Mouse (Mus musculus): ENCODE measurements around the gene Tmem108.

Tmem108 gene

DNA sequence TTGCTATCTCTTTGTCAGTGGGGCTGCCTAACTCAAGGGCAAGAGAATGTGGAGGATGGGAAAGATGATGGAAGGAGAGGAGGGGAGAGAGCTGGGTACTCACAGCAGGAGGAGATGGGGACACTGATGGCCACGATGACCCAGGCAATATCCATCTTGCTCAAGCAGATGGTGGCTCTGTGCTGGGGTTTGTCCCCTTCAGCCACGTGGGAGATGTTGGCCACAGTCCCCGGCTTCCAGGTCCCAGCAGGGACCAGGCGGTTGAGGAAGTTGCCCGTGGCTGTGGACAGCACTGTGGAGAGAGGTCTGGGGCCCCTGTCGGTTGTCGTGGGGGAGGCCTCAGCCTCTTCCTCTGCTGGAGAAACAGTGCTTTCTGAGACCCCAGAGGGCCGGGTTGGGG, 262.9 kb downstream of the Tmem108 start:
- no peak for DNase-seq (ENCODE audit: low read depth, low spot score)

DNA sequence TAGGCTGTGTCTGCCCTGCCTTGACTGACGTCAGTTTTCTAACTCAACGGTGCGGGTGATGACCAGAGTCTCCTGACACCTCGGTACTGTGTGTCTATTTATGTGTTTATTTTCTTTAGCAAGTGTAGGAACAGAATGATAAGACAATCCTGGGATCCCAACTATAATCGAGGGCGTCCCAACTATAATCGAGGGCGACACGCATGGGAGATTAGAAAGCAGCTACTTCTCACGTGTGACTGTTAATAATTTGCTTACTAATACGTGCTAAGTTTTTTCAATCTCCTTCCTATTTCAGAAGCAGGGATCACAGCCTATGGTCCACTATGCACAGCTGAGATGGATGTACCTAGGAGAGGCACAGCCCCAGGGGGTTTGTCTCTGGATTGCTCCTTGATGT, 266.2 kb downstream of the Tmem108 start:
- DNase-seq (ENCODE audit: low read depth, low spot score) = no peak

DNA sequence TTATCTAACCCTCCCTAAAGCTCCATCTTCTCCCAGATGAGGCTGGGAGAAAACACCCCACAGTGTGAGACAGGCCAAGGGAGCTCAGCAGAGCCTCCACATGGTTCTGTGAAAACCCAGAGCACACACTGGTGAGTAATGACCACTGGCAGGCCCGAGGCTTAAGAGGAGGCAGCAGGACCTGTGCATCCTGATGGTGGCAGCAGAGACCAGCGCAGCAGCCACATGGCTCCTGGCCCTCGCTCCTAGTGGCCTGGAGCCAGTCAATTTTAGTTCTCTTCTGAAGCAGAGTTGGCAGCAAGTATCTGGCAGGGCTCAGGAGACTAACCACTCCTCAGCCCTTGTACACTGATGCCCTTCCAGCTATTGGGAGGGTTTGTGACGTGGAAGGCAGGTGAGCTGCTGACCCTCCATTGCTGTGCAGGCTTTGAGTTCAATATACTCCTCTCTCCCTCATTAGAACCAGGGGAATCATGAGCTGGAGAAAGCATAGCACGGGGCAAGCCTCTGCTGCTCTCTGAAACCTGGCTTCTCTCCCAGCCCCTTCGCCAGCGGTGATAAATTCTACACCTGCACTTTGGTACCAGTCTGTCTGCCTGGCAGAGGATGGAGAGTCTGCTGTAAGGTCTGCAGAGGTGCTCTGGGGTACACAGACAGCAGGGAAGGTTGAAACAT, 267.2 kb downstream of the Tmem108 start:
- DNase-seq (ENCODE audit: low read depth, low spot score) = peak; percentile 47

DNA sequence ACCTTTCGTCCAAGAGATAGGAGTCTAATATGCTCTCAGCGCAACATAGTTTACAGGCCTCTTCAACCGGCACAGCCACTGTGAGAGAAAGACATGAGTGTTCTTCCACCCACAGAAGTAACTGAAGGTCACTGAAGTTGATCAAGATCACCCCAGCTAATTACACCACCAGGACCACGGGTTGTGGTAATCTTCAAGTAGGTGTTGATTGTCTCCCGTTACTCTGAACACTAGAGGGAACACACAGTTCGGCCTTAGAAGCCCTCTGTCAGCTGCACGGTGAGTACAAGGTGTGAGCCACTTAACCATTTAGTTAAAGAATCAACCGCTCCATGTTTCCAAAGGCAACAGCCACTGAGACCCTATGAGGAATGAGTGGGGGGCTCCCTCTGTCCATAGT, 269.7 kb downstream of the Tmem108 start:
- no peak for DNase-seq (ENCODE audit: low read depth, low spot score)

DNA sequence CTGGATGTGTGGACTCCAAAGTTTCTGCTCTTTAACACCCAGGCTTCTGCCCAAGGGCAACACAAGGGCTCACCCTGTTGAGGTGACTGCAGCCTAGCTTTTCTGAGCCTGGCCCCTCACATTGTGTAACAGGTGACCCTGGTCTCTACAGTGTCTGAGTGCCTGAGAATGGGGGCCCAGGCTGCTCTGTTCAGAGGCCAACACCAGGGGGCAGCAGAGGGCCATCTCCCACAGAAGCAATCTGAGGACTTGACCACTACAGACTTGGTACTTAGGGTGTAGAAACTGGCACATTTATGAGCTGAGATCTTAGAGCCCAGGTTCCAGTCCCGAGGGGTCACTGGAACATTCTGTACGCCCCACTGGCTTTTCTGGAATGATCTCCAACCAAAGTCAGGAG, 271.2 kb downstream of the Tmem108 start:
- DNase-seq (ENCODE audit: low read depth, low spot score) = peak; percentile 41

DNA sequence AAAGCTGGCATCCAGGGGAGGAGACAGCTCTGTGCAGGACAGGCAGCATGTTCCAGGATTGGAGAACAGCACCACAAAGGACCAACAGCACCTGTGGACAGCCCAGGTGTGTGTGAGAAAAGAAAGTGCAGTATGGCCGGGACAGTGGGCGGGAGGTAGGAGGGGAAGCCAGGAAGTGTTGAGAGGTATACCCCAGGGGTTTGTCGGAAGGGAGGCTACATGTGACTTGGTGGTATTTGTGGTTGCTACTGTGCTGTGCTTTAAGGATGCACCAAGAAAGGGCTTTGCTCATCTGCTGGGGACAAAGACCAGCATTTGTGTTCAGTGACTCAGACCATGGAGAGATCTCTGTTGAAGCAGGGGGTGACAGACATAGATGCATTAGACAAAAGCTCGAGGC, 271.8 kb downstream of the Tmem108 start:
- DNase-seq (ENCODE audit: low read depth, low spot score) = no peak

DNA sequence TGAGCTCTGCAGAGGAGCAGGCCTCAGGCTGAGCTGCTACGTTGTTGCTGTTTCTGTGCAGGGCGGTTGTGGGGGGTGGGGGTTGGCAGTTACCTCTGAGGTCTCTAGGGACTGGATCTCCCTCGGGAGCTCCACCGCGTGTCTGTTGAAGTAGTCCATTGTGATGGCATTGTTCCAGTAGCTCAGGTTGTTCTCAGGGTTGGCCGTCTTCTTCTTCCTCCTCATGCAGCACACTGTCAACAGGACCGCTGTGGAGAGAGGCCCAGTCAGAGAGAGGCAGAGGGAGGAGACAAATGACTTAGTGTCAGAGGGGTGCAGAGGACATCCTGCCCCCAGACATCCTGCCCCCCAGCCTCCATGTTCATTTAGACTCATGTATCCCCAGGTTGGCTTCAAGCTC, 272.5 kb downstream of the Tmem108 start:
- DNase-seq (ENCODE audit: low read depth, low spot score) = no peak

DNA sequence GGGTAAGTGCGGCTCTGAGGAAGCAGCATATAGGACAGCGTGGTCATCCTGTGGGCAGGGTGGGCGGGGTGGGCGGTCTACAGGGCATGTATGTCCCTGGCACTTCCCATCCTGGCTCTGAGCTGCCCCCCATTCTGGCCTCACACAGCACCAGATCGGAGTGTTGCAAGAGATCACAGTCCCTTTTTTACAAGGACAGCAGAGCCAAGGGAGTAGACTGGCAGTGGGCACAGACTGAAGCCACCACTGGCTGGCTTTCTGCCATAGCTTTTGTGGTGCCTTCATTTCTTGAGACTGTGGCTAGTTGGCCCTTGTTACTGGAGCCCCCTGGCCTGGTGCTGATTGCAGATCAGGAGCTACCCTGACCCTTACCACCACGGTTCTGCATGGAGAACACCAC, 275.4 kb downstream of the Tmem108 start:
- no peak for DNase-seq (ENCODE audit: low read depth, low spot score)

DNA sequence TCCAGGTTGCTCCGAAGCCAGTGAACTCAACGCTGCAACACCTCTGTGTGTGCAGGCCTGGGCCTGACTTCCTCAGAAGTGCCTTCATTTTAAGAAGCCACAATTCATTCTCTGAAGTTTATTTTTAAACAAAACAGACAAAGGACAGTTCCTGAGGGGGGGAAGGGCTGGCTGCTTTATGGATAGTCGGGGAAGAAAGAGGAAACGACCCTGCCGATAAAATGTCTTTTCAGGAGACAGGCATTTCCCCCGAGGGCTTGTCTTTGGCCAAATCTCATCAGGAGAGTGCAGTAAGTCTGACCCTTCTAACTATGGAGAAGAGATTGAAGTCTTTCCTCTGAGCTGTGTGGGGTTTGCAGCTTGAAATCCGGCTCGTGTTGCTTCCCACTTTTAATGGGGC, 276.0 kb downstream of the Tmem108 start:
- DNase-seq (ENCODE audit: low read depth, low spot score) = no peak

DNA sequence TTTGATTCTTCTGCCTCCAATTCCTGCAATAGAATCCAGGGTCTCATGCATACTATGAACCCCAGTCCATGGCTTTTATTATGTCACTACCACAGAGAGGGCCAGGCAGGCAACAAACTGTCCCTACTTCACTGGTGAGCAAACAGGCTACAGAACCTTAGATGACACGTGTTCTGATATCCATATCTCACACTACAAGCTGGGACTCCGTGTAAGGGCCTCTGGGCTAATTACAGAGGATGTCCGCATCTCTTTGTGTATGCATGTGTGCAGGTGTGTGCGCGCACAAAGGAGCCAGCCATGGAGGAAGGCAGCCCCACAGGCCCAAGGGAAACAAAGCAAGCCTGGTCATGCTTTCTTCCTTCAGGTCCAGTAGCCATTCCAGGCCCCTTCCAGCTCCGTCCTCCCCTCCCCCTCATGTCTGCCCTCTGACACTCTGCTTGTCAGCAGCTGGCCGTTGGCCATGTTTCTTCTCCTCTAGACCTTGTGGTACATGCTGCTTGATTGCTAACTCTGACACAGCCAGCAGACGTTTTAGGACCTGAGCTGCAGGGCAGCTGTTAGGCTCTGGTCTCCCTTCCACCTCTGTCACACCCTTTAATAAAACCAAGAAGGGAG, 280.9 kb downstream of the Tmem108 start:
- no peak for DNase-seq (ENCODE audit: low read depth, low spot score)

DNA sequence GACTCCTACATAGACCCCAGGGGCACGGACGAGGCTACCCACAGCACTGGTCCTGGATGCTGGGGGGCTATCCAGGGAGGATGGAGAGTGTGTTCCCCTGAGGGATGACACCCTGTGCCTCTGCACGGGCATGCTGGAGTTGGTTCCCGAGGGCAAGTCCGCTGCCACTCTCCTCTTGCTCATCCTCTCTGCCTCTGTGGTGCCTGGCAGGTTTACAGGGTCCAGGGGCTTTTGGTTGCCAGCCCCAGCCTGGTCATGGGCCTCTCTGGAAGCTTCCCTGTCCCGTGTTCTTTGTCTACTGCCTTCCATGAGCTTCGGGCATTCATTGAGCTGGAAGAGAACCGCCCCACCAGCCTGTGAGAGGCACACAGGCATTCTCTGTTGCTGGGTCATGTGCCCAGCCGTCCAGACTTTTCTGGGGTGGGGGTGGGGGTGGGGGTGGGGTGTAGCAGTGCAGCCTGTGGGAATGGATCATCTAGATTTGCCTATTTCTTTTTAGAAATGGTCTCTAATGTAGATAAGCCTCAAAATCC, 281.5 kb downstream of the Tmem108 start, which contains the start of gene Bfsp2:
Gene Bfsp2 (minus strand): TSS at position 377 of the 533 bp plus-strand sequence.
- DNase-seq (ENCODE audit: low read depth, low spot score) = no peak

DNA sequence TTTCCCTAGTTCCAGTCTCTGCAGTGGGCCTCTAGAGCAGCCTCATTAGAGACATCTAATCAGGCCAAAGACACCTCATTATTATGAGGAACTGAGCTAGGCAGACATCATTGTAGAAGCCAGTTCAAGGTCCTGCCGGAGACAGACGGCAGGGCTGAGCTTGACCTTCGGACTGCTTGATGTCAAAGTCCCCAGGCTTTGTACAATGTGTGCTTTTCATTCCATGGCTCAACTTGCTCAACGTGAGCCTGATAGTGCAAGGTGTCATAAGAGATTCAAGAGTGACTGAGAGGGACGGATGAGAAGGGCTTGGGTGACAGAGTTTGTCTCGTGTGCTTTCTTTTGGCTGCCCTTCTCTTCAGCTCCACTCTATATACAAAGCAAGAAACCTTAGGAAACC, 286.2 kb downstream of the Tmem108 start:
- no peak for DNase-seq (ENCODE audit: low read depth, low spot score)

DNA sequence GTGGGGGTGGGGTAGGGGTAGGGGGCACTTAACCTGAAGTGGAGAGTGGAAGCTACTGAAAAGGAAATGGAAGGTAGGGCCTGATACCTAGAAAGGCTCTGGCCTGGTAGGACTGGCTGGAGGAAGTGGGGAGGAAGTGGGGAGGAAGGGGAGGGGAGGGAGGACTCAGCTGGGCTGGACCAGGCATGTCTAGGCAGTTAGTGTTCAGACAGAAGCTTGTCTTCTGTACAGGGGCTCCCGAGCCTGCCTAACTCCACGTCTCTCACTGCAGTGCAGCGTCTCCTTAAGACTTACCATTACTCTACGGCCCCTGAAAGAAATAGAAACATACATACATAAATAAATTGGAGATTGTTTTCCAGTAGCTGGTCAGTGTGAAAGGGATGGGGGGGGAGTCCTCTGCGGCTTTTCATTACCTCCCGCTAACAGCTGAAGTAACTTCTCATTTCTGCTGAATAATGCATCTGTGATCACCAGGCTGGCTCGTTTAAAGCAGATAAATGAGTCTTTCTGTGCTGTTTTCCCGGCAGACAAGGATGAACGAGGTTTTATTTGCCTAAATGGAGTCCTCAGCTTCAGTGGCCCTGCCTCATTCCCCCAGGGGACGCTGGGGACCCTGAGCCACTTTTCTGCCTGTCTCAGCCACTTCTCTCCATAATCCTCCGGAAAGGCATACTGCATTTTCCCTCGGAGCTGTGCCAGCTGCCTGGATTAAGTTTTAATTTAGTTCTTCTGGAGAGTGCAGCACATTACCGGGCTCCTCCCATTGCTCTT, 287.5 kb downstream of the Tmem108 start:
- no peak for DNase-seq (ENCODE audit: low read depth, low spot score)

DNA sequence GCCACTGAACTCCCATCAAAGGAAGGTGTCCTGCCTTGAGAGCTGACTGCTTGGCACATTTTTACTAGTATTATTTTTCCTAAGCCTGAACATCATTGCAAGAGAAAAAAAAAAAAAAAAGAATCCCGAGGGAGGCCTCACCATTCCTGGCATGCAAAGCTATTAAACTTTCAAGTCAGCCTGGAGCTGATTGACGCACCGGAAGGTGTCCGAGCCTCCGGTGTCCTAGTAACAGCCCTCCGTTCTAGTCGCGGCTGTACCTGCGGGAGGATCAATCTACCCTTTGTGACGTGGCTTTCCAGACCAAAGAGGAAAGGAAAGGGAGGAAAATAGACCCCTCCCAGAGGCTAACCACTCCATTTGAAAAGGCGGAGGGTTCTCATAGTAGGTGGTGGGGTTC, 289.9 kb downstream of the Tmem108 start:
- DNase-seq (ENCODE audit: low read depth, low spot score) = no peak

DNA sequence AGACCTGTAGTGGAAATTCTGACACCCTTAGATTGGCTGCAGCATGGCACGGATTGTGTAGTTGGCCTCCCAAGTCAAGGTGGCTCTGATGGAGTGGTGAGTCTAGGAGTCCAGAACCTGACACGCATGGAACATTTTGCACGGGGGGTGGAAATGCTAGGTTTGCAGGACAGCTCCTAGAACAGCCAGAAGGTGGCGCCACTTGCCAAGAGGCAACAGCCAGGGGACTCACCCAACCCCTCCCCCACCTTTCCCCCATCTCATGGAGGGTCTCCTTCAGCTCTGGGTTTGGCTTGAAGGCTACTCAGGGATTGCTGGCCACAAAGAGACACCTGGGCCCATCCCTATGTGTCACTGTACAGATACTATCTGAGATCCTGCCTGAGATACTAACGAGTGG, 292.1 kb downstream of the Tmem108 start:
- DNase-seq (ENCODE audit: low read depth, low spot score) = no peak

DNA sequence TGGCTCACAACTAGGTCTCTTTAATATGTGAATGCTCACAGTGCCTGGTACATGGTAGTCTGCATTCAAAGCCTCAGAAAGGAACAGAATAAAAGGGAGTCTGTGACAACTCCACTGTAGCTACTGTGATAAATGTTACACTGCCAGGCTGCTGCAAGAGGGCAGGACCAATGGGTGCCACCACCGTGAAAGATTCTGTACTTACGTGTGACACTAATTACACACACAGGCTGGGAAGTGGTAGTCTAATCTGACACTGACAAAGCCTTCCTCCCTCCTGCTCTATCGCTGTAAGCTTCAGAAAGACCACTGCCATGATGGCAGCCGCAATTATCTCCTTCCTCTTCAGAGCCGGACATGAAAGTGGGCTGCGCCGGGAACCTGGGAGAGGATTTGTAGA, 292.7 kb downstream of the Tmem108 start:
- DNase-seq (ENCODE audit: low read depth, low spot score) = no peak

DNA sequence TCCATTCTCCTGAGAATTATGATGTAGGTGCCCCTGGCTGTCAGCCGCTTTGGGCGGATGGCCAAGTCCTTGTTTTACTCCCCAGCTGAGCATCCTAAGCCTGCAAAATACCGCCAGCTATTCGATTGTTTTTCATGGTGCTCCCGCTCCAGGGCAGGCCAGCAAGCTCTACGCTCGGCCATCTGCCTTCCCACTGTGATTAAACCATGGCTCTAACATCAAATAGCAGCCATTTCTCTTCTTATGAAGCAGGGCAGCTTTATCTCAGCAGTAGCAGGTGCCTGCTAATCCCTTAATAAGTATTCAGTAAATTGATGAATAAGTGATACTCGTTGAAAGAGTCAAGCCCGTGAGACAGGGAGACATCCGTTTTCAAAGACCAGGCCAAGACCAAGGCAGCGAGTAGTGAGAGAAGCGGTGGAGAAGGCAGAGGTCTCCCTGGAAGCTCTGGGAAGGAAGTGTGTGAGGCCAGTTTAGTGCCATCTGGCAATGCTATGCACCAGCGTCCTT, 295.9 kb downstream of the Tmem108 start:
- peak; percentile 30 for DNase-seq (ENCODE audit: low read depth, low spot score)

DNA sequence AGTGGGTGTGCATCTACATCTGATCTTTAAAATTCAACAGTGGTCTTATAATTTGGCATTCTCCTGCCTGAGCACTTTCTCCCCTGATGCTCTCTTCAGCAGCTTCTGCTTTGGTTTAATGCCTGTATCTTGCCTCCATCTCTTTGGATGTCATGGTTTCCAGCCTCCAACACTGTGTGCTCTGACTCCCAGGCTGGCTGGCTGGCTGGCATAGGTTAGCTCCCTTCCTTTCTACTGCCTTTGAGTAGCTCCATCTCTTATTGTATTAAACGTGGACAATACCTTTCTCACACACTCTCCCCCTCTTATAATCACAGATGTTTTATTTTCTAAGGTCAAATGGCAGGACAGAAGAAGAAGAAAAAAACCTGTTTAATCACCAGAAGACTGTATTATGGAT, 296.3 kb downstream of the Tmem108 start:
- no peak for DNase-seq (ENCODE audit: low read depth, low spot score)

DNA sequence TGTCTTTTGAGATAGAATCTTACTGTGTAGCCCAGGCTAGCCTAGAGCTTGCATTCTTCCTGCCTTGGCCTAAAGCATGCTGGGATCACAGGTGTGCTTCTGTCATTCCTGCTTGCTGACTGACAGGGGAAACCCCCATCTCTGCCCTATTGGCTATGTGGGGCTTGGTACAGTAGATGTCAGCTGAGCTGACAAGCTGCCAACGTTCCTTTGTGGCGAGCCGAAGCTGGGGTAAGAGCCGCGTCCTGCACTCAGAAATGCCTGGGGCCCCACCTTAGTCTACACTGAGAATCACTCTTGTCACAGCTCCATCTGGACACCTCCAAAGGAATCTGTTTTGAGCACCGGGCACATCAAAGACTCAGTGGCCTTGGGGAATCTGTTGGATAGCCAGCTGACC, 297.8 kb downstream of the Tmem108 start:
- DNase-seq (ENCODE audit: low read depth, low spot score) = no peak

DNA sequence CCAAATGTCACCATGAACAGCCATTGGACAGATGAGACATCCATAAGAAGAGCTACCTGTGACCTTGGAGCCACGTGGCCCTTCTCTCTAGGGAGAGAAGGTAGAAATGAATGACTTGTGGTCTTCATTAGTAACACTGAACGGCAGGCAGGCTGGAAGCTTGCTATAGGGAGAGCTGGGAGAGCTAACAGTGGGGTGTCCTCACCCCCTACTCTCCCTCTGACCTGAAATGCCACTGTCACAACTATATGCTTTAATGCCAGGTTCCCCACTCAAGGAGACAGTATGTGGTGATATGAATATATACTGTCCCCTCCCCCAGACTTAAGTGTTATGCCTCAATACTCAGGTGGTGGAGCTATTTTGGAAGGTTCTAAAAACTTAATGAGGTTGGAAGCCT, 301.8 kb downstream of the Tmem108 start:
- DNase-seq (ENCODE audit: low read depth, low spot score) = no peak

DNA sequence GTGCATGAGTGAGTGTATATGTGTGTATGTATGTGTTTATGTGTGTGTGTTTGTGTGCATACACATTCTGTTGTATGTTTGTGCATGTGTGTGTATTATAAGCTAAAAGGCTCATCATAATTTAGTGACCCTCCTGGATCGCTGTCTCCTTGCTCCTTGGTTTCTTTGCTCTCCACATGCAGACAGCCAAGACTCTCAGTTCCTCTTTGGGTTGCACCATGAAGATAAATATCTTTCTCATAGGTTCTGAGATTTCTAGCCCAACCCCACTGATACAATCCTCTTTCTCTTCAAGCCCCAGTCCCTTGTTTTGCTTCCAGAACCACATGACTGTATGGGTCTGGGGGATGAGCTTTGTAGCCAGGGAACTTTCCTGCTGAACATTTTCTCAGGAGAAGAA, 302.3 kb downstream of the Tmem108 start:
- DNase-seq (ENCODE audit: low read depth, low spot score) = no peak

DNA sequence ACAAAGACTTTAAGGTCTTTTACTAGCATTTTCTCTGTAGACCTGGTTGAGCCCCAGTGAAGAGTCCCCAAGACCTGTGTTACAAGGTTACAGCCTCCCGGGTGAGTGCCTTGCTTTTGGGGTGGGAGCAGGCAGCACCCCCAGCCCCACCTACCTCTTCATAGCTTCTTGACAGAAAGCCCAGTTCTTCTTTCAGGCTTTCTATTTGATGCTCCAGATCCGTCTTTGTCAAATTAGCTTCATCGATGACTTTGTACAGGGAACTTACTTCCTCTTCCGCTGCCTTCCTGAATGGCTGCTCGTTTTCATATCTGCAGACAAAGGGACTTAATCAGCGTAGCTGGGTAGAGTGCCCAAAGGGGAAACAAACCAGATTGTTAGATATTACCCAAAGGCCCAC, 312.0 kb downstream of the Tmem108 start:
- no peak for DNase-seq (ENCODE audit: low read depth, low spot score)

All from retina, adult 2 months (tissue).